Mouse (Mus musculus) bone marrow macrophage, adult 2 months (primary cell): ENCODE measurements around the gene Csrp1.

Source experiments
- CTCF ChIP-seq: IDR thresholded peaks from 2 replicates; pipeline ENCODE4 v1.5.1; 2012; ENCODE audit warnings: low read depth, mild to moderate bottlenecking, low read length, moderate library complexity
- POLR2A ChIP-seq: IDR thresholded peaks from 2 replicates; pipeline ENCODE4 v1.6.1; 2012; ENCODE audit warnings: mild to moderate bottlenecking, low read depth, low read length, borderline replicate concordance

- no peak for TF ChIP-seq CTCF
- no peak for TF ChIP-seq POLR2A
These were observed 43.6 kb upstream of the Csrp1 start for GRCm38 (mm10) chr1:135676247-135676646.
